Mouse (Mus musculus): ENCODE measurements around the gene AC131692.1. TPM values are rescaled to one million over a fixed set of nuclear protein-coding genes. Genes with fewer than 3 reads are reported as not detected.
"Not testable (repeated sequence)": the region's sequence is repeated elsewhere in the genome, so short reads cannot be mapped to it uniquely, and the experiment has no call there.

AC131692.1 gene
- polyA plus RNA-seq, 1 experiment from 2014 or later: not detected

DNA sequence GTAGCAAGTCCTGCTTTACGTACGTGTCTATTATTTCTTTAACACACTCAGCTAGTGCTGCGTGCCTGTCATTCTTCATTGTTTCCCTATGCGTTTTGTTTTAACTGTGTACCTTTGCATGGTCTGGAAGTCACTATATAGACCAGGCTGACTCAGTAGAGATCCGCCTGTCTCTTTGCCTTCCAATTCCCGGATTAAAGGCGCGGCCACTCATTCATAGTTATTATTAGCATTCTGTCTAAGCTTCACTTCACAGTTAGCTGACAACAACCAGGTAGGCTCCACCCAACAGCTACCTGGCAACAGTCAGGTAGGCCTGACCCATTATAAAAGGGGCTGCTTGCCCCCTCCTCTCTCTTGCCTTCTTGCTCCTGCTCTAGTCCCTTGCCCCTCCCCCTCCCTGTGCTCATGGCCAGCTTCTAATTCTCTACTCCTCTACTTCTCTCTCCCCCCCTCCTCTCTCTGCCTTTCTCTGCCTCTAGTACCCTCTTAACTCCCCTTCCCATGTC lies 24.5 kb downstream of the AC131692.1 start:
- Histone ChIP-seq H3K27me3 (replicated peaks; ENCODE audit: control insufficient read depth, insufficient read depth, low read length) (no peaks in the 10 kb centered on the region), H3K4me2 (ENCODE audit: low read depth, low read length) (peak overlapping the region; percentile 84), H3K9ac (ENCODE audit: low read depth, low read length) (peak overlapping the region; percentile 82), H3K4me3 (ENCODE audit: low read depth, low read length) (peak overlapping the region; percentile 86), H3K27ac (replicated peaks; ENCODE audit: low read depth, low read length) (peak overlapping the region; percentile 75), H3K4me1 (ENCODE audit: control insufficient read depth, insufficient read depth, low read length) (peaks cover 12% of the 10 kb centered on the region), H3K36me3 (ENCODE audit: control insufficient read depth, insufficient read depth, low read length) (peaks cover 32% of the 10 kb centered on the region), H3K9me3 (ENCODE audit: control insufficient read depth, low read length) (no peaks in the 10 kb centered on the region)
- DNase-seq (ENCODE audit: low spot score) (no peak), ATAC-seq (ENCODE audit: low read depth) (peak; percentile 24; the same call in 1 of the 2 replicates)
- WGBS: 1% methylated on average over 8 of the region's 8 CpGs

DNA sequence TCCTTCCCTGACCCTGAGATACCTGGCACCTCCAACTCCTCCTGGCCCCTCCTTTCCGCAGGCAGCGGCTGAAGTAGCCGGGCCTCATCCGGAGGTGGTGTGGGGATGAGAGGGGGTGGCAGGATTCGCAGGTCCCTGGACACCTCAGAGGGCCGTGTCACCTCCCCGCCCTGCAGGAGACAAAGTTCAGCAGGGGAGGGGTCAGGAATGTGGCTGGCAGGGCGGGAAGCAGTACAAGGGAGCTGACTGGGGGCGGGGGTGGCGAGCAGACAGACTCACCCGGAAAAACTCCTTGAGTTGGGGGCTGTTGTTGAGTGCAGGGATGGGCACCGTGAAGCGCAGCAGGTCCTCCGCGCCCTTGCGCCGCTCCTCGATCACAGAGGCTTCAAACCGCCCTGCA lies 27.5 kb downstream of the AC131692.1 start:
- DNase-seq (ENCODE audit: low spot score): no peak
- Histone ChIP-seq H3K9me3 (ENCODE audit: control insufficient read depth, low read length) (no peaks in the 10 kb centered on the region), H3K9ac (ENCODE audit: low read depth, low read length) (no peak overlapping the region), H3K27me3 (replicated peaks; ENCODE audit: control insufficient read depth, insufficient read depth, low read length) (no peaks in the 10 kb centered on the region), H3K4me1 (ENCODE audit: control insufficient read depth, insufficient read depth, low read length) (peaks cover 10% of the 10 kb centered on the region), H3K4me2 (ENCODE audit: low read depth, low read length) (no peak overlapping the region), H3K36me3 (ENCODE audit: control insufficient read depth, insufficient read depth, low read length) (0 out of 2 replicates have a peak, but pooled peaks cover 8% of the 10 kb centered on the region), H3K4me3 (ENCODE audit: low read depth, low read length) (no peak overlapping the region), H3K27ac (replicated peaks; ENCODE audit: low read depth, low read length) (no peak overlapping the region)
- WGBS: 25% methylated on average over 9 of the region's 19 CpGs
- ATAC-seq (ENCODE audit: low read depth): no peak

DNA sequence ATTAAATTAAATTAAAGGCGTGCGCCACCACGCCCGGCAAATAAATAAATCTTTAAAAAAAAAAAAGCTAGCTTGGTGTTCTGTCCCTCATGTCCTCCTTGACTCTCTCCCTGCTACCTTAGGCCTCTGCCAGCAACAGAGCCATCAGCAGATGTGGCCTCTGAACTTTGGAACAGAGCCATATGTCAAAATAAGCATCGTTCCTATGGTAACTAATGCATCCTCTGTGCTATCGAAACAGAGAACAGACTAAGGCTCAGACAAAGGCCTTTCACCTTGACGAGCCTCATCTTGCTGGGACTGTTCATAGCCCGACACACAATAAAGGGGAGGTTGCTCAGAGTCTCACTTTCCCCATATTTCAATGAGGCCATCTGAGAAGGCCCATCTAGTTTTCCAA lies 29.1 kb downstream of the AC131692.1 start:
- Histone ChIP-seq H3K27me3 (replicated peaks; ENCODE audit: control insufficient read depth, insufficient read depth, low read length) (no peaks in the 10 kb centered on the region), H3K4me3 (ENCODE audit: low read depth, low read length) (no peak overlapping the region), H3K9me3 (ENCODE audit: control insufficient read depth, low read length) (no peaks in the 10 kb centered on the region), H3K4me1 (ENCODE audit: control insufficient read depth, insufficient read depth, low read length) (peaks cover 4% of the 10 kb centered on the region), H3K27ac (replicated peaks; ENCODE audit: low read depth, low read length) (no peak overlapping the region), H3K4me2 (ENCODE audit: low read depth, low read length) (no peak overlapping the region), H3K9ac (ENCODE audit: low read depth, low read length) (0 out of 2 replicates have a peak overlapping the region, but pooled peaks have one; percentile 1), H3K36me3 (ENCODE audit: control insufficient read depth, insufficient read depth, low read length) (0 out of 2 replicates have a peak, but pooled peaks cover 8% of the 10 kb centered on the region)
- DNase-seq (ENCODE audit: low spot score) (peak; percentile 27), ATAC-seq (ENCODE audit: low read depth) (no peak)
- WGBS: 53% methylated on average over 8 of the region's 8 CpGs

DNA sequence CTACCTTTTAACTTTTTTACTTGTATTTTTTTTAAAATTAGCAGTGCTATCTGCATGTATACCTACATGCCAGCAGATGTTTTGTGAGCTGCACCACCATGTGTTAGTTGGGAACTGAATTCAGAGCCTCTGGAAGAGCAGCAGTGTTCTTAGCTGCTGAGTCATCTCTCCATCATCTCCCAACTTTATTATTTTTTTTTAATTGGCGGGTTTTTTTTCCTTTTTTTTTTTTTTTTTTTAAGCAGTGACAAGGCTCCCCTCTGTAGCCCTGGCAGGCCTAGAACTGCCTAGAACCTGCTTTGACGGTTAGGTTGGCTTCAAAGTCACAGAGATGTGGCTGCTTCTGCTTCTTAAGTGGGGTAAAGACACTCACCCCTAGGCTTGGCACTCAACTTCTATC lies 30.7 kb downstream of the AC131692.1 start:
- ATAC-seq (ENCODE audit: low read depth) (no peak), DNase-seq (ENCODE audit: low spot score) (no peak)
- 70% methylated on average over 2 of the region's 2 CpGs for WGBS
- Histone ChIP-seq H3K9me3 (ENCODE audit: control insufficient read depth, low read length) (no peaks in the 10 kb centered on the region), H3K36me3 (ENCODE audit: control insufficient read depth, insufficient read depth, low read length) (0 out of 2 replicates have a peak, but pooled peaks cover 8% of the 10 kb centered on the region), H3K4me2 (ENCODE audit: low read depth, low read length) (no peak overlapping the region), H3K9ac (ENCODE audit: low read depth, low read length) (no peak overlapping the region), H3K27me3 (replicated peaks; ENCODE audit: control insufficient read depth, insufficient read depth, low read length) (no peaks in the 10 kb centered on the region), H3K4me1 (ENCODE audit: control insufficient read depth, insufficient read depth, low read length) (peaks cover 3% of the 10 kb centered on the region), H3K4me3 (ENCODE audit: low read depth, low read length) (no peak overlapping the region), H3K27ac (replicated peaks; ENCODE audit: low read depth, low read length) (no peak overlapping the region)

DNA sequence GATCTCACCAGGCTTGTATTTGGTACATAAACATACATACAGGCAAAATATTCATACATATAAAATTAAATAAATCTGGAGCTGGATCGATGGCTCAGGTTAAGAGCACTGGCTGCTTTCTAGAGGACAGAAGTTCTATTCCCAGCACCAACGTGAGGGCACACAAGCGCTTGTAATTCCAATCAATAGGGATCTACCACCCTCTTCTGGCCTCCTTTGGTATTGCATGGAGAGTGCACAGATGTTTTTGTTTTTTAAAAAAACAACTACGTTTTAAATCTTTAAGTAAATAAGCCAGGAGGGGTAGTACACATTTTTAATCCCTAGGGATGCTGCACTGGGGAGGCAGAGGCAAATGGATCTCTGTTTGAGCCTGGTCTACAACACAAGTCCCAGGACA lies 32.1 kb downstream of the AC131692.1 start:
- no peaks in the 10 kb centered on the region for H3K27me3 ChIP-seq (replicated peaks; ENCODE audit: control insufficient read depth, insufficient read depth, low read length)
- WGBS: 29% methylated on average over 4 of the region's 4 CpGs
- H3K9ac ChIP-seq (ENCODE audit: low read depth, low read length): no peak overlapping the region
- DNase-seq (ENCODE audit: low spot score) (peak; percentile 39), ATAC-seq (ENCODE audit: low read depth) (no peak)
- no peak overlapping the region for H3K27ac ChIP-seq (replicated peaks; ENCODE audit: low read depth, low read length)
- no peaks in the 10 kb centered on the region for H3K9me3 ChIP-seq (ENCODE audit: control insufficient read depth, low read length)
- H3K4me1 ChIP-seq (ENCODE audit: control insufficient read depth, insufficient read depth, low read length): peaks cover 3% of the 10 kb centered on the region
- H3K4me2 ChIP-seq (ENCODE audit: low read depth, low read length): no peak overlapping the region
- no peak overlapping the region for H3K4me3 ChIP-seq (ENCODE audit: low read depth, low read length)
- H3K36me3 ChIP-seq (ENCODE audit: control insufficient read depth, insufficient read depth, low read length): 0 out of 2 replicates have a peak, but pooled peaks cover 5% of the 10 kb centered on the region

DNA sequence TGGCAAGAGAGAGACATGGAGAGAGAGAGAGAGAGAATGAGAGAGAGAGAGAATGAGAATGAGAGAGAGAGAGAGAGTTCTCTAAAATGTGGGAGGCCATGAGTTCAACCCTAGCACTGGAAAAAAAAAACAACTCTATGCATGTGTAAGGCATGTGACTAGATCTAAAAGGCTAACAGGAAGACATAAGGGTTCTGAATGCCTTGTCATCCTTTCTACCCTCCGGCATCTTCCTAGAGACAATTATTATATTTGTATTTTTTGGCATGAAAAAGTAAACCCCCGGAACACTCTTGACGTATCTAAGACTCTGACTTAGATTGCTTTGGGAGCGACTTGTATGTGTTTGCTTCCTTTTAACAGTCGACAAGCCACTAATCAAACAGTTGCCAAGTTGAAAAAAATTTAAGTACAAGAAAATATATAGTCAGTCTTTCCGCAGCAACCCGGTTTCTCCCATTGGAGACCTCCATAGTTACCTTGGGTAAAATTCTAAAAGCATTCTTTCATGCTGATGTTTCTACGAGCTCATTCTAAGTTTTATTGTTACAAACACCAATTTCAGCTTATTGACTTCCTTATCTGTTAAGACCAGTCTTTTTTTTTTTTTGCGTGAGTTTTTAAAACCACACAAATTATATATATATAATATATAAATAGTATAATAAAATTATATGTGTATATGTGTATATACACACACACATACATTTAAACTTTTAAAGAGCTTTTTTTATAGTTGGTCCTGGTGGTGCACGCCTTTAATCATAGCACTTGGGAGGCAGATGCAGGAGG lies 32.8 kb downstream of the AC131692.1 start:
- Histone ChIP-seq H3K9me3 (ENCODE audit: control insufficient read depth, low read length) (no peaks in the 10 kb centered on the region), H3K27me3 (replicated peaks; ENCODE audit: control insufficient read depth, insufficient read depth, low read length) (no peaks in the 10 kb centered on the region), H3K36me3 (ENCODE audit: control insufficient read depth, insufficient read depth, low read length) (no peaks in the 10 kb centered on the region), H3K4me3 (ENCODE audit: low read depth, low read length) (peak overlapping the region; percentile 60), H3K27ac (replicated peaks; ENCODE audit: low read depth, low read length) (peak overlapping the region; percentile 89), H3K4me1 (ENCODE audit: control insufficient read depth, insufficient read depth, low read length) (peaks cover 3% of the 10 kb centered on the region), H3K9ac (ENCODE audit: low read depth, low read length) (peak overlapping the region; percentile 69), H3K4me2 (ENCODE audit: low read depth, low read length) (peak overlapping the region; percentile 58)
- WGBS: 70% methylated on average over 10 of the region's 10 CpGs
- ATAC-seq (ENCODE audit: low read depth): no peak
- DNase-seq (ENCODE audit: low spot score): no peak

DNA sequence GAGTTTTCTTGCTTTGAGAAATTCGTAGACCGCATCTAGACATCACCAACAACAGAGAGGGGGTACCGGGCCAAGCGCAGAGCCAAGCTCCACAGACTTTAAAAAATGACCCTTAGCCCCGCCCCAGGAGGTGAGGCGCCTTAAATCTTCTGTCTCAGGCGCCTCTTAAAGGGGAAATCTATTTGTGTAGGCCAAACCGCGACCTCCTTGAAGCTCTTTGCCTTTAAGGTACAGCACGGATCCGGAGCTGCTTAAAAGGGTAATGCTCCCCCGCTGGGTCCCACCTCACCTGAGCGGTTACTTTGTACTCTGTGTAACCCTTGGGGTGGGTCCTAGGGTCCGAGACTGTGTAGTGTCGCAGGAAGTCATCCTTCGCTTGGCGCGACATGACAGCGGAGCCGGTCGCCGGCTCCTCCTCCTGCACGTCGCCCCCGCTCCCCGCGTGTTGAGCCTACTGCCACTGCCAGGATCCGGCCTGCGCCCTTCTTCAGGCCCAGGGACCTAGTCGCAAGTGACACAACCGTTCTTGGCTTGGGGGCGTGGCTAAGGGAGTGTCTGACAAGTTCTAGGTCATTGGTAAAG lies 33.6 kb downstream of the AC131692.1 start, which contains the start of gene Snx15:
TSS of gene Snx15 (minus strand) at position 545 of the 582 bp plus-strand sequence.
- Histone ChIP-seq H3K36me3 (ENCODE audit: control insufficient read depth, insufficient read depth, low read length) (no peaks in the 10 kb centered on the region), H3K27ac (replicated peaks; ENCODE audit: low read depth, low read length) (peak within 1 kb of the TSS; percentile 89), H3K9me3 (ENCODE audit: control insufficient read depth, low read length) (no peaks in the 10 kb centered on the region), H3K4me2 (ENCODE audit: low read depth, low read length) (peak within 1 kb of the TSS; percentile 58), H3K9ac (ENCODE audit: low read depth, low read length) (peak within 1 kb of the TSS; percentile 69), H3K4me1 (ENCODE audit: control insufficient read depth, insufficient read depth, low read length) (peaks cover 3% of the 10 kb centered on the region), H3K4me3 (ENCODE audit: low read depth, low read length) (peak within 1 kb of the TSS; percentile 60), H3K27me3 (replicated peaks; ENCODE audit: control insufficient read depth, insufficient read depth, low read length) (no peaks in the 10 kb centered on the region)
- peak; percentile 98 for DNase-seq (ENCODE audit: low spot score)
- 1% methylated on average over 27 of the region's 32 CpGs for WGBS
- peak; percentile 95 for ATAC-seq (ENCODE audit: low read depth)

DNA sequence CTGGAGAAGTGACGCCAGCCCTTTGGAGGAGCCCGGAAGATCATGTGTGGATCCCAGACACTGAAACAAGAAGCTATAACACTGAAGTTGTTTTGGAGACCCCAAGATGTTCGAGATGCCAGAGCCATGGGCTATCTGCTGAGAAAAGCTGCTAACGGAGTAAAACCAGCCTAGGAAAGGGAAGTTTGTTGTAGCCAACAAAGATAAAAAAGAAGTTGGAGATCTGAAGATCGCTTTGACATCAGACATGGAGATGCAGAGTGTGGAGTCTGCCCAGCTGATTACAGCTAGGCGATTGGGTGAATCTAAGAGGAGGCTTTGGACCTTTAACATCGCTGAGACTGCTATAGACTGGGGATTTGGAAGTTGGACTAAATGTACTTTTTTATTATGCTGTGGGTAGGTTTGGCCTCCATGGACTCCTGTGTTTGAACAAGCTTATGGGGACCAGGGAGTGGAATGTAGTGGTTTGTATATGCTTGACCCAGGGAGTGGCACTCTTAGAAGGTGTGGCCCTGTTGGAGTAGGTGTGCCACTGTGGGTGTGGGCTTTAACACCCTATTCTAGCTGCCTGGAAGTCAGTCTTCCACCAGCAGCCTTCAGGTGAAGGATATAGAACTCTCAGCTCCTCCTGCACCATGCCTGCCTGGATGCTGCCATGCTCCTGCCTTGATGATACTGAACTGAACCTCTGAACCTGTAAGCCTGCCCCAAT lies 36.4 kb downstream of the AC131692.1 start:
- H3K36me3 ChIP-seq (ENCODE audit: control insufficient read depth, insufficient read depth, low read length): peaks cover 13% of the 10 kb centered on the region; the same call in 1 of the 2 replicates
- not testable (repeated sequence) for ATAC-seq (ENCODE audit: low read depth); H3K9ac ChIP-seq (ENCODE audit: low read depth, low read length); H3K27ac ChIP-seq (replicated peaks; ENCODE audit: low read depth, low read length); DNase-seq (ENCODE audit: low spot score); H3K4me2 ChIP-seq (ENCODE audit: low read depth, low read length); H3K4me3 ChIP-seq (ENCODE audit: low read depth, low read length); H3K4me1 ChIP-seq (ENCODE audit: control insufficient read depth, insufficient read depth, low read length); H3K27me3 ChIP-seq (replicated peaks; ENCODE audit: control insufficient read depth, insufficient read depth, low read length); H3K9me3 ChIP-seq (ENCODE audit: control insufficient read depth, low read length)
- 80% methylated on average over 7 of the region's 7 CpGs for WGBS

All from embryonic facial prominence, embryonic 14.5 days (tissue).